24 mouse cellular contexts compared by ENCODE assay signal in genomic region chr2:80618991-80619390, GRCm38 (mm10).
"Had no signal": no experiment of that assay in that cellular context is flagged by ENCODE, and none has a peak within 500 bp of the region (broad histone marks: within the 10 kb centered on the region; RNA-seq: fewer than 3 reads in every experiment).

No protein-coding gene starts in this region.

- H3K4me3 ChIP-seq: heart, embryonic 10.5 days; heart, embryonic 12.5 days; hindbrain, embryonic 12.5 days; intestine, embryonic 15.5 days; left cerebral cortex, adult 2 months; limb, embryonic 10.5 days; limb, embryonic 12.5 days; liver, embryonic 13.5 days; liver, embryonic 15.5 days had no signal

- H3K27me3 ChIP-seq: heart, embryonic 12.5 days; hindbrain, embryonic 12.5 days; intestine, embryonic 15.5 days; limb, embryonic 12.5 days; liver, embryonic 13.5 days; liver, embryonic 15.5 days had no signal

- DNase-seq: gastrocnemius, adult 2 months; gastrocnemius, postnatal 10 days; gastrocnemius, postnatal 25 days; heart, postnatal 10 days; heart, postnatal 4 days; kidney, adult 18-20 months; kidney, adult 8-10 months; kidney, postnatal 10 days; kidney, postnatal 25 days; kidney, postnatal 4 days; liver; liver, embryonic 13.5 days had no signal

- ATAC-seq: hindbrain, embryonic 16.5 days; inflammation-experienced regulatory T-cells, adult 6 months; intestine, embryonic 15.5 days; intestine, postnatal 0 days had no signal

- H3K36me3 ChIP-seq: hindbrain, embryonic 10.5 days; liver, embryonic 13.5 days; liver, embryonic 15.5 days had no signal

- H3K9me3 ChIP-seq: heart, embryonic 10.5 days; heart, embryonic 12.5 days; hindbrain, embryonic 10.5 days; hindbrain, embryonic 12.5 days; intestine, embryonic 15.5 days; limb, embryonic 10.5 days; limb, embryonic 12.5 days; liver, embryonic 13.5 days; liver, embryonic 15.5 days had no signal
